Mouse (Mus musculus) mouse embryonic stem cell (cell line): ENCODE results near the gene Gm42906.

Experiments used
- in situ Hi-C, 2 experiments: fragments of 300-500 bp; cut with MboI; formaldehyde crosslinking; loops; 1 replicate in 1 of 2; 3 replicates in 1 of 2; pipeline ENCODE4 v1.14.3; 2019 to 2020; ENCODE audit warnings: low sequenced_read_pairs in 2 of 2, low pct_unique_long_range_greater_than_20kb in 1 of 2, mixed read lengths in 1 of 2; ENCODE audit not compliant: unreplicated experiment in 1 of 2

Gm42906 gene

GRCm38 (mm10) chr5:151108955-151109354, 319.0 kb downstream of the Gm42906 start:
- in situ Hi-C loops = no loop called here

- in situ Hi-C loops = no loop called here
Observed at GRCm38 (mm10) chr5:151108291-151108897, 319.6 kb downstream of the Gm42906 start.

GRCm38 (mm10) chr5:151106841-151107240, 321.1 kb downstream of the Gm42906 start:
- in situ Hi-C loops = no loop called here

- in situ Hi-C loops = no loop called here
Observed at GRCm38 (mm10) chr5:151105054-151105971, 322.6 kb downstream of the Gm42906 start.

- in situ Hi-C loops = no loop called here
Observed at GRCm38 (mm10) chr5:151104354-151105053, 323.5 kb downstream of the Gm42906 start.

- in situ Hi-C loops = no loop called here
Observed at GRCm38 (mm10) chr5:151103284-151103683, 324.7 kb downstream of the Gm42906 start.

- in situ Hi-C loops = no loop called here
Observed at GRCm38 (mm10) chr5:151102262-151102661, 325.7 kb downstream of the Gm42906 start.

- in situ Hi-C loops = no loop called here
Observed at GRCm38 (mm10) chr5:151096012-151096411, 332.0 kb downstream of the Gm42906 start.

- in situ Hi-C loops = no loop called here
Observed at GRCm38 (mm10) chr5:151092886-151093665, 334.9 kb downstream of the Gm42906 start.

GRCm38 (mm10) chr5:151090996-151091395, 337.0 kb downstream of the Gm42906 start:
- in situ Hi-C loops = no loop called here

- in situ Hi-C loops = no loop called here
Observed at GRCm38 (mm10) chr5:151089201-151089600, 338.8 kb downstream of the Gm42906 start.

GRCm38 (mm10) chr5:151086425-151087202, 341.3 kb downstream of the Gm42906 start:
- in situ Hi-C loops = no loop called here

- in situ Hi-C loops = no loop called here
Observed at GRCm38 (mm10) chr5:151085749-151086148, 342.2 kb downstream of the Gm42906 start.

- in situ Hi-C loops = no loop called here
Observed at GRCm38 (mm10) chr5:151080276-151080675, 347.7 kb downstream of the Gm42906 start.

- in situ Hi-C loops = no loop called here
Observed at GRCm38 (mm10) chr5:151077953-151078352, 350.0 kb downstream of the Gm42906 start.

GRCm38 (mm10) chr5:151076917-151077316, 351.0 kb downstream of the Gm42906 start:
- in situ Hi-C loops = no loop called here

- in situ Hi-C loops = no loop called here
Observed at GRCm38 (mm10) chr5:151074282-151074681, 353.7 kb downstream of the Gm42906 start.

- in situ Hi-C loops = no loop called here
Observed at GRCm38 (mm10) chr5:151071430-151071829, 356.5 kb downstream of the Gm42906 start.
